Mouse (Mus musculus) megakaryocyte, adult 5-6 weeks (primary cell): Measurements from ENCODE around the gene Klhl21. TPM values are rescaled to one million over a fixed set of nuclear protein-coding genes. Genes with fewer than 3 reads are reported as not detected.

Source experiments
- ATAC-seq: 2 replicates; pipeline ENCODE4 v1.8.0; 2016; ENCODE audit warnings: mild to moderate bottlenecking, inconsistent platforms; ENCODE audit not compliant: poor library complexity, severe bottlenecking
- total RNA-seq, 2 experiments: library from RNA; stranded (forward) in 1 of 2; stranded (reverse) in 1 of 2; fragments of 153-499, 151-499 nt in 1 of 2; fragments of 221-1000, 200-1000 nt in 1 of 2; gene quantifications; 2 replicates each; pipeline versions ENCODE4 v1.2.3 to v1.2.4; 2015 to 2017

Klhl21 gene
- 2.6 and 3.8 TPM in 2 replicates for total RNA-seq (2015)
- 3.1 and 4.1 TPM in 2 replicates for total RNA-seq (2017)

DNA sequence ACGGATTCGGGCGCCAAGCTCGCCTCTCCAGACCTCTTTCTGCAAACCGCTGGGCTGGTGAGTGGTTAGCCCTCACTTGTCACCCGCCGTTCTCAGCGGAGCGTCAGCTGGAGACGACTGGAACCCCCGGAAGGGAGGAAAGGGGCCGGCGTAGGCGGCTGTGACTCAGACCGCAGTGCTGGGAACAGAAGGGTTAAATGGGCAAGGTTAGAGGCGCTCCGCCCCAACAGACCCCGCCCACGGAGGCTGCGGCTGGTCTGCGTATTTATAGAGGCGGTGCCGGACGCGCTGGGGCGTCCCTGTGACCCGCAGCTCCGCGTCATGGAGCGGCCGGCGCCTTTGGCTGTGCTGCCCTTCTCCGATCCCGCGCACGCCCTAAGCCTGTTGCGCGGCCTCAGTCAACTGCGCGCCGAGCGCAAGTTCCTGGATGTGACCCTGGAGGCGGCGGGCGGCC is at the start of gene Klhl21:
TSS of gene Klhl21 (plus strand) at position 182 of the 454 bp plus-strand sequence.
- ATAC-seq: peak; percentile 83

DNA sequence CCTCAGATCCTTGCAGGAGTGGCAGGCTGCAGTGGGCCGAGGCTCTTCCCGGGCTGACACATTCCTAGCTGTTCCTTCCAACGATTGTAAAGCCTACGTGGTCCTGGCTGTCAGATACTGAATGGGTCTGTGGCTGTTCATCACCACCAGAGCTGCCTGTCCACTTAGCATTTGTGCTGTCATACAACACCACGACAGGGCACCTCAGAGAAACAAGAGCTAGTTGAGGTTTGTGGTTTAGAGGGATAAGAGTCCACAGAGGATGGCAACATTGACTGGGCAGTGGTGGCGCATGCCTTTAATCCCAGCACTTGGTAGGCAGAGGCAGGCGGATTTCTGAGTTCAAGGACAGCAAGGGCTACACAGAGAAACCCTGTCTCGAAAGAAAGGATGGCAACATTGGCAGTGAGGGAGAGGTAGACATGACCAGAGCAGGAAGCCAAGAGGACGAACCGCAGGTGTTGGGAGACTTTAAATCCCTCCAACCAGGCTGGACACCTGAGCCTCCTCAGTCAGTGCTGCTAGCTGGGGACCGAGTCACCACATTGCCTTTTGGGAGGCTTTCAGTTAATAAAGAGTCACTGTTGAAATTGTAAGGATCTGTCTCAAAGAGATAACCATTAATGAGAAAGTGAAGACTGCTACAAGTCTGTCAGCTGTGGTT is 48.6 kb upstream of the Klhl21 start:
- ATAC-seq: no peak

DNA sequence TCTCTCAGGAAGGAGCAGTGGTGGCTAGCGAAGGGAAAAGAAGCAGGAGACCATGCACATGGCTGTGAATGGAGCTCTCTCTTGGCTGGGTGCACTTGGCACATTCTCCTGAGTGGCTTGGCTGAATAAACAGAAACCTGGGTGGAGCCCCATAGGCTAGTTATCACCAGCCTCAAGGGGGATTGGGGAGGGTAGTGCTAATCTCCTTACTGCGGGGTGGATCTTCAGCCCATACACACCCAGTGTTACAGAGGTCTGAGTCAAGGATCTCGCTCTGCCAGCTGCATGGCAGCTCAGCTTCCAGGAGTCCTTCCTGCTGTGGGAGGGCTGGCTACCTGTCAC is 48.1 kb upstream of the Klhl21 start:
- ATAC-seq: peak; percentile 55

DNA sequence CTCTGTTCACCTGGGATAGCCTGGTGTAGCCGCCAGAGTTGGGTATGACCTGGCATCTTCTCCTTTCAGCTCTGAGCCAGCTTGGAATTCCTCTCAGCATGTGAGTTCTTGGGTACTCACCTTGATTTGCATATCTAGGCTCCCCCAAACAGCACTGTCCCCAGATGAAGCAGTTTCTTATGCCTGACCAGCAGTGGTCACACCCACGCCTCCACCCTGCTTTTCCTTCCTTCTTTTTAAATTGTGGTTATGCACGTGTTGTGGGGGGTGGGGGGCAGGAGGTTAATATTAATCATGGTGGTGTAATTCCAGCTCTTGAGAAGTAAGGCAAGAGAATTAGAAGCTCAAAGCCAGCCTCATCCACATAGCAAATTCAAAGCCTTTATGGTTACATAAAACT is 45.8 kb upstream of the Klhl21 start:
- ATAC-seq: peak; percentile 90

DNA sequence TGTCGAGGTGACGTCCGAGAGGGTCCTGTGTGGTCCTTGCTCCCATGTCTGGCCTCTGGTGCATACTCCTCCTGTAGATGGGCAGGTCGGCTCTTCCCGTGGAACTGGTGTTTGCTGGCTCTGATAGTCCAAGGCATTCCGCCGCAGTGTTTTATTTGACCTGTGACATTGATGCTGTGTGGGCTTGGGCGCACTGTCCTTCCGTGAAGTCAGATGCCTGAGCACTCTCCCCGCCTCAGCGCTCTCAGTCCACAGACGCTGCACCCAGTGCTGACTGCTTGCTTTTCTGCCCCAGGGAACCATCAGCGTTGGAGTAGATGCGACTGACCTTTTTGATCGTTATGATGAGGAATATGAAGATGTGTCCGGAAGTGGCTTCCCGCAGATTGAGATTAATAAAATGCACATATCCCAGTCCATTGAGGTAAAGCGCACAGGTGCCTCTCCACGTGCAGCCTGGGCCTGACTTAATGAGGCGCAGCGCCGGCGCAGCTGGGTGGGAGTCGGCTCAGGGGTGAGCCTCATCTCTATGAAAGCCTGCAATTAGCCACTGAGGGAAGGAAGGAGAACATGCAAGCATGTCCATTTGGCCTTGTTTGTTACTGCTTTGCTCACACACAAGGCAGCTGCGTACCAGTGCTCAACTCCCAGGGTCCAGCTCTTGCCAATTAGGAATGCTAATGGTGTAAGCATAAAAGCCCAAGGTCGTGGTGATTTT is 40.2 kb upstream of the Klhl21 start:
- no peak for ATAC-seq

DNA sequence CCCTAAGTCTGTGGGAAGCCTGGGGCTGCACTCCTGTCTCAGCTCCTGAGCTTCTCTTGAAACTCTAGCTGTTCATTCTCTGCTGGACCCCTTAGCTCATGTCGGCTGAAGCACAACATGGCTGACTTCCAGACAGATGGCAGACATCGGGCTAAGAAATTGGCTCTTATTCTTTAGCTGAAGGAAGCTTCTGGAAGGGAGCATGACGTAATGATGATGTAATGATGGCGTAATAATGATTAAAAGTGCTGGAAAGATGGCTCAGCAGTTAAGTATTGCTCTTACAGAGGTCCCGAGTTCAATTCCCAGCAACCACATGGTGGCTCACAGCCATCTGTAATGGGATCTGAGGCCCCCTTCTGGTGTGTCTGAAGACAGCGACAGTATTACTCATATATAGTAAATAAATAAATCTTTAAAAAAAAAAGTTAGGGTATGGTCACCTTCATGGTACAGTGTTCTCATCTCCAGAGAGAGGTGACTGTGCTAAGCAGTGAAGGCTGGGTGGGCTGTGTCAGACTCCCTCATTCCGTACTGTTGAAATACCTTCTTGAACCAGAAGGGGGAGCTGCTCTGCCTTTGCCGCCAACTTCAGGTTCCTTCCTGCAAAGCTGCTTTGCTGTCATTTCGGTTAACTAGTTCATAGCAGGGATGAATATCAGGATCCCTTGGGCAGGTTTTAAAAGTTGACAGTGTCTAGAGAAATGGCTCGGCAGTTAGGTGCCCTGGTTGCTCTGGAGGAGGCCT is 36.2 kb upstream of the Klhl21 start:
- ATAC-seq: 0 out of 2 replicates have a peak, but pooled peaks have one; percentile 46

DNA sequence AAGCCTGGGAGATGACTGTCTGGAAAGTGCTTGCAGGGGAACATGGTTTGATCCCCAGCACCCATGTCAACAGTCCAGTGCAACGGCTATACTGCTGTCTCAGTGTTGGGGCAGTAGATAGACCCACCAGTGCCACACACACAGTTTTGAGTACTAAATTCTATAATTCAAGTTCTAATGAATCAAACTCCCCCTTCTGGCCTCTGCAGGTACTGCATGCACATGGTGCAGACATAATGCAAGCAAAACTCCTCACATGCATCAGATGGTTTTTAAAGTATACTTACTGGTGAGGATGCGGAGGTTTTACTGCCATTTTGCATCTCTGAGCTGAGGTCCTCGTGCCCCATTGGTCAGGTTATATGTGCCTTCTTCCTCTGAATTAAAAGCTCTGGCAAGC is 33.2 kb upstream of the Klhl21 start:
- ATAC-seq: no peak; the same call in 1 of the 2 replicates

DNA sequence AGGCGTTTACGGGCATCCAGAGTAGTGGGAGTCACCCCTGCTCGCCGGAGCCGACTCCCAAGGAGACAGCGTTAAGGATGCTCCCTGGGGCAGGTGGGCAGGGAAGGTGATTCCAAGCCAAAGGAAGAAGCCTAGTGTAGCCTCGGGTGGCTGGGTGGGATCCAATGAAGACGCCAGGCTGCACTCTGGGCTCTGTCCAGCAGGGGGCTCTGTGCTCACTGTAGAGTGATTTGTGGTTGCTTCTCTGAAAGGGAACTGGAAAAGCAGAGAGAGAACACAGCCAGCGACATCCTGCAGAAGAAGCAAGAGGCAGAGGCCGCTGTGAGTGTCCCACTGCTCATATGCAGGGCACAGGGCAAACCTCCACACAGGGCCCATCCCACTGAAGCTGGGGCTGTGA is 30.9 kb upstream of the Klhl21 start:
- peak; percentile 79 for ATAC-seq

DNA sequence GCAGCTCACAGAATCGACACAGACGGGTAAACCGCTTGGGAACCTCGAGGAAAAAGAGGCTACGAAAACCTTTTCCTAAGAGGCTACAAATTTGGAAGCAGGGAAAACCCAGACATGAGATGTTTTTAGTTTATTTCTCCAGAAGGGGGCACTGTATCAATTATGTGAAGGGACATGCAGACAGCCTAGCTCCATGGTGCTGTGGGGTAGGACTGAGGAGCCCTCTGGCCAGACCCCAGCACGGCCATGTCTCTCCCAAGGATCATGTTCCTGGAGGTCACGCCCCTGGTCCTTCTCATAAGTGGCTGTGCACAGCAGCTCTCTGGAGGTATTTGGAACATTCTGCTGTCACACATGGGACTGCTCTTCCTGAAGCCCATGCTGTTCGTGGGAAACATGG is 27.9 kb upstream of the Klhl21 start:
- peak; percentile 31; the same call in 1 of the 2 replicates for ATAC-seq

DNA sequence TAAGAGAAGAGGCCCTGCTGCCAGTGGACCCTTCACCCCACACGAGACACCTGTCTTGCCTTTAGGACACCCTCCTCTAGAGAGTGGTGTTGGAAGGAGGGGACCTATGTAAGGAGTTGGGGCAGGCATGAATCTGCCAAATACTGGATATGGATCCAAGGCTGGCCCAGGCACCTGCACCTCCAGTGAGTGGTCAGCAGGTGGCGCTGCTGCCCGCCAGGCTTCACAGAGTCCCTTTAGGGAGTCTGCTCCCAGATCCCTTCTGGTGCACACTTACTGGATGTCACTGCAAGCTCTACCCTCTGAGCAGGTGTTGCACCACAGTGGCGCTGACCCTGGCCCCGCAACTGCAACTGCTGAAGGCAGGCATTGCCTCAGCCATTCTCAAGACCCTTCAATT is 27.2 kb upstream of the Klhl21 start:
- ATAC-seq: peak; percentile 89

DNA sequence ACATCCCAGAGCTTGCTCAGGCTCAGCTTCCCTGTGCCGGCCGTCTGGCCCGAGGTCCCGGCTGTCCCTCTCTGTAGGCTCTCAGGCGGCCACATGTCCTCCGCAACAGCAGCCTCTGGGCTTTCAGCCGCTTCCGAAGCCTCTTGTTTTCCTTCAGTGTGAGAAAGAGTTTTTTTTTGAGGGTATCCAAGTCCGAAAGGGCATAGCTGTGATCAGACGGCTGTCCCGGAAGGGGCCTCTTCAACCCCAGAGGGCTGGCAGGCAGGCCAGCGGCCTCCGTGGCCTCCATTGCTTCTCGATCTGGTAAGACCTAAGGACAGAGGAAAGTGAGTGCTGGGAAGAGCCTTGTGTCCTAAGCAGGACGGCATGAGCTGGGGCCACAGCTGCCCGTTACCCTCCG is 25.6 kb upstream of the Klhl21 start:
- no peak for ATAC-seq

DNA sequence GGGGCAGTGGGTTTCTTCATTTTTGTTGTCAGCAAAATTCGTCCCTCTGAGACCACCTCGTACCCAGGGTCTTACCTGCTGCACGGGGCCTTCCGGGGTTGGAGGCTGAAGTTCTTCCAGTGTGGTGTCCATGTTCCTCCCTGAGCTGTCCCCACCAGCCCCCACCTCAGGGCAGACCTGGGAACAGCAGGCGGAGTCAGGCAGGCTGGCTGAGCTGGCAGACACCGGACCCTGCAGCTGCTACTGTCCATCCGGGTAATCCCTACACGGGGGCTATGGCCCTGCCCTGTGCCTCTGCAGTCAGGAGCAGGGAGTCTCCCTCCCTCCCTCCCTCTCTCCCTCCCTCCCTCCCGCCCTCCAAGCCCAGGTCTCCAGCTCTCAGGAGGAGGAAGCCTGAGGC is 25.0 kb upstream of the Klhl21 start:
- ATAC-seq: no peak

DNA sequence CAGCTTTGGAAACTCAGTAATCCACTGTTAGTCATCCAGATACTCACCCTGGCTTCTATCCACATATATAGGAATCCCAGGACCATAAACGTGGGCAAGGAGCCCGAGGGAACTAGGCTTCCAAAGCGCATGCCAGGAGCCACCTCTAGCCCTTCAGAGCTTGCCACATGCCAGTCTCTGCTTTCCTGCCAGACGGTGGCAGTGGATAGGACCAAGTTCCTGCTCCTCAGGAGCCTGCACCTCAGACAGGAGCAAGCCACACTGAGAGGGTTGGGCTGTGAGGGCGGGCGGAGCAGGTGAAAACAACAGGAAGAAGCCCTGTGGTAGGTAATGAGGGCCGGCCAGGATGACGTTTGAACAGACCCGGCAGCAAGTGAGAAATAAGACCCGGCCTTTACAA is 22.7 kb upstream of the Klhl21 start:
- ATAC-seq: no peak

DNA sequence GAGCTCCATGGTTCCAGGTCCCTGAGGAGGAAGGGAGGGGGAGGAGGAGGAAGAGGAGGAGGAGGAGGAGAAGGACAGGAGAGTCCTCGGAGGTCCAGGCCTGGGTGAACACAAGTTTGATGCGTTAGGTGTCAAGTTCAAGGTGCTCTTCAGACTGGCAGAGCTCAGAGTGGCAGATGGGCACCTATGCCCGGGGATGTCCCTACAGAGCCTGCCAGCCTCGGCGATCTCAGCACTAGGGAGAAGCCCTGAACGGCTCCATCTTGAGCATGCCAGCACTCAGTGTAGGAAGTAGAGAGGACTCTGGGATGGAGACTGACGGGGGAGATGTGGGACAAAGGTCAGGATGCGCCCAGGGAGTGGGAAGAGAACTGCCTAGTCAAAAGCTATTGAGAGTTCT is 22.0 kb upstream of the Klhl21 start:
- ATAC-seq: no peak

DNA sequence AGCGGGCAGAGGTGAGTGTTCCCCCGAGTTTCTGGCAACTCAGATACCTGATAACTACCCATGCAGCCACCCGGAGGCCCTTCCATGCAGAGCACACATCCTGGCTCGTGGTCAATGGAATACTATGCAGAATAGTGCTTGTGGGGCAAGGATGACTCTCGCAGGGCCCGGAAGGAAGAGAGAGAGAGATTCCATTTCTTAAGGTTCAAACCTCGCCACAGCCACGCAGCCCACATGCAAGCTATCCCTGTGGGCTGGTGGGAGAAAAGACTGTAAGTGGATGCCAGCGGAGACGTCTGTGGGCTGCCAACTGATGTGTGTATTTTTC is 20.6 kb upstream of the Klhl21 start:
- ATAC-seq: no peak

DNA sequence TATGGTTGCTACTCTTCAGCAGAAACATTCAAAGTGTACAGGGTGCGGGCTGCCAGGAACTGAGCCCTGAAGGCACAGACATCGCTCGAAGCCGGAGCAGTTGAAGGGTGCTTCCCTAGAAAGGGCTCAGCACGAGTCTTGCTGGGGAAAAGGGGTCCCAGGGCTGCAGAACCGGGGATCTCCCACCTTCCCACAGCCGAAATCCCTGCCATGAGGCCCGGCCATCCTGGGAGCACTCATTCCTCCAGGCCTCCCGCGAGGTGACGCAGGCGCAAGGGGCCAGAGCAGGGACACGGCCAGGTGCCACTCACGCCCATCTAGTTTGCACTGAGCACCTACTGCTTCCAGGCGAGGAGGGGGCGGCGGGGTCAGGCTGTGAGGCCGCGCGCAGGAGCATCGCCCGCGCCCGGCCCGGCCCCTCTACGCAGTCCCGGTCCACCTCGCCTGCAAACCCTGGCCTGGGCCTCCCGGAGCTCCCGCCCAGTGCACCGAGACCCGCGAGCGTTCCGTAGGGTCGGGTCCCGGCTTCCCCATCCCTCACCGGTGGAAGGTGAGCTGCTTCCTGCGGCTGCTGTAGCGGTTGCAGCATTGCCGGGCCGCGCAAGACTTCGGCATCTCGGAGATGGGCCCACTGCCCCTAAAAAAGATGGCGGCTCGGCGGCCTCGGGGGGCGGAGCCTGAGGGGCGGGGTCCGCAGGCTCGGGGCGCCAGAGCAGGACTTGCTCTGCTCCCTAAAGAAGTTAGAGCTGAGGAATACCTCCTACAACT is 20.1 kb upstream of the Klhl21 start, which contains the start of gene Thap3:
TSS of gene Thap3 (minus strand) at position 656 of the 768 bp plus-strand sequence.
- peak; percentile 95 for ATAC-seq

DNA sequence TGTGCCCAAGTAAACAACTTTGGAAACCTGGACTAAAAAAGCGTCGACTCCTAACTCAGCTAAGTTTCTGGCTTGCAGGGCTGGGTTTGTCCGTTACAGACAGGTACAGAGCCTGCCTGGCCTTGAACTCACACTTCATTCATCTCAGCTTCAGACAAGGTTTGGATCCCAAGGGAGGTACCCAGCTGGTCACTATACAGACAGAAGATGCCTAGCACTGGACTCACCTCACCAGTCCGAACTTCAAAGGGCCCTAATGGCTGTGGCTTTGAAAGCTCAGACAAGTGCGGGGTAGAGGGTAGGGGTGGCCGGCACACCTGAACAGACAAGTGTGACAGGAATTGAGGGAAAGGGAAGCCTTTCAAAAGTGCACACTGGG is 19.5 kb upstream of the Klhl21 start:
- no peak for ATAC-seq

DNA sequence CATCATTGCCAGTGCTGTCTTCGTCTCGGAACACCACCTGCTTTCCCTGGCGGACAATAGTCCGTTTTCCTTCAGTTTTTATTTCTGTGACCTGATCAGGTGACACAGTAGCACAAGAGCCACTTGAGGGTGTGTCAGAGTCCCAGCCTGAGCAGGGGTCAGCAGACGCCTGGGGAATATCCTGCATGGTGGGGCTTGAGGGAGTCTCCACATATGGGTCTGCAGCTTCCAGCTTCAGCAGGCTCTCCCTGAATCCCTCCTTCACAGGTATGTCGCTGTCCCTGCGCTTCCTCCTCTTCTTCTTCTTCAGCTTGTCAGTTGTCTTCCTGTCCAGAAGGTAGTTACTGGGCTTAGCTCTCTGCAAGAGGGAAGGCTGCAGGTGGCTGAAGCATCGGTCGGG is 16.5 kb upstream of the Klhl21 start:
- ATAC-seq: no peak

DNA sequence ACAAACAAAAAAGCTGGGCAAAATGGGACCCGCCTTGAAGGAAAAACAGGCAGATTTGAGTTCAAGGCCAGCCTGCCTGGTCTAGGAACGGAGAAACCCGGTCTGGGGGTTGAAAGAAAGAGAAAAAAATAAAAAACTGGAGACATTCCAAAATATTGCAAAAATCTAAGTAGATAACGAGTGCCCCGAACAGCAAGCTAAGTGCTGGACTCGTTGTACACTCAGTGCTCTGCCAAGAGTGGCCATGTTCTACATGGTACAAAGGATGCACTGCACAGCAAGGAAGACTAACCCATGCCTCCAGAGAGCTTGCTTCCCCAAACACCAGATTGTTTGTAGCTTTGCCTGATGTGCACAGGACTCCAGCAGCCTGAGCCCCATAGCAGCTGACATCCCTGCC is 15.6 kb upstream of the Klhl21 start:
- no peak for ATAC-seq

DNA sequence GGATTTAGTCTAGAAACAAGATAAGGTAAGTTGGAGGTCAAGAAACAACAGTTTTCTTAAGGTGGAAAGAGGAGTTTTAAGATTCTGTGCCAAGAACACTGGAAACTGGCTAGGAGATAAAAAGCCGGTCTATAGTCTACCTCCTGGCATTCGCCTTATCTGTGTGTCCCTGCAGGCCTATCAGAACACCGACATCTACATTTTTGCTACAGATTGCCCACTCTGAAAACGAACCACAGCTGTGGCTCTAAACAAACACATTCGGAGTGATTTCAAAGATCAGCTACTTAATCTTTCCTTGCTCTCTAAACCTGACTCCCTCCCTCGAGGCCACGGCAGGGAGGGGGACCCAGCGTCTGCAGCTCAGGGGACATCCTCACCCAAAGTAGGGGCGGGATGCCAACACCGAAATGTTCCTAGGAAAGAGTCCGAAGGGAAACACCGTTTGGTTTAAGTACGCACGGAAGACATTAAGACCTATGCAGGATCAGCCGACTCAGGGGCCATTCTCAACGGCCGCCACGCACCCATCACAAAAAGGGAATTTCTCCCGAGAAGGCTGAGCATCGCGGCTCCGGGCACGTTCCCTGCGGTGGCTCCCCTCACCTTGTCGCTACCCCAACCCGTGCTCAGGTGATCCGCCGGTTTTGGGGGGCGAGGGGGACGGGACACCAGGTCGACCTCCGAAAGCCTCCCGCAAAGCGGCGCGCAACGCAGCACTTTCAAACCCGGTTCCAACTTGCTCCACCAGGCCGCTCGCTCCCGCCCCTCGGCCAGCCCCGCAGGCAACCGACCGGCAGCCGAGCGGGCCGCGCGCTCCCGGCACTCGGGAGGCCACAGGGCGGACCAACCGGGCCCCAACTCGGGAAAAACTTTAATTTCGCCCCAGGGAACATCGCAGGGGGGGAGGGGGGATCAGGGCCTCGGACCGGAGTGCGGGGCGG is 14.1 kb upstream of the Klhl21 start:
- no peak for ATAC-seq
